In the genomic region with DNA sequence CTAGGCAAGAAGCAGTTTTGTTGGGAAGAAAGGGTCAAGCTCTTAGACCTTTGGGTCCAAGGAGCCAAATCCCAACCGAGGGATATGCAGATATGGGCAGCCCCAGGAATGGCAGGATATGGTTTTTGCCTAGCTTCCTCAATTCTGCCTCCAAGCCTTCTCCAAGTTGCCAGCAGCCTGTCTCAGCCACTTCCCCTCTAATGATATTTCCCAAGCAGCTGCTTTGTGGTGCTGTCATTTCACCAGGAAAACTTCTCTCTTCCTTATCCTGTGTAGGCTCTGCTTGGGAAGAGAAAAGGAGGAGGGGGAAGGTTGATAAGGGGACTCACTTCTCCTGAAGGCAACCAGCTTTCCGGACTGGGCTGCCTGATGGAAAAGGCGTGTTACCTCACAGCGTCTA, we compare ENCODE assay signal across 21 mouse cellular contexts. TPM values are rescaled to one million over a fixed set of nuclear protein-coding genes. Genes with fewer than 3 reads are reported as not detected.
DNase-seq lines count a peak whose midpoint lies in the region; ATAC-seq and TF ChIP-seq lines count a peak whose summit lies in the region.
"Had no signal": no experiment of that assay in that cellular context is flagged by ENCODE, and none has a peak within 500 bp of the region (broad histone marks: within the 10 kb centered on the region; RNA-seq: fewer than 3 reads in every experiment).

No protein-coding gene starts in this region.

- ATAC-seq in heart, embryonic 11.5 days (replicated peaks; ENCODE audit: insufficient number of reproducible peaks, low FRiP score, low TSS enrichment) = no peak
- no peak for ATAC-seq in kidney, embryonic 14.5 days (ENCODE audit: low FRiP score, low TSS enrichment)
- ATAC-seq in lung, embryonic 16.5 days (ENCODE audit: low read depth) = peak; percentile 21; the same call in 1 of the 2 replicates
- no peak for ATAC-seq in forebrain, postnatal 0 days
- ATAC-seq: inflammation-experienced regulatory T-cells, adult 6 months had no signal

- no peak overlapping the region for H3K4me3 ChIP-seq in heart, embryonic 11.5 days (ENCODE audit: low read depth, low read length)
- H3K4me3 ChIP-seq in kidney, embryonic 14.5 days (ENCODE audit: low read length) = no peak overlapping the region
- no peak overlapping the region for H3K4me3 ChIP-seq in lung, embryonic 16.5 days (ENCODE audit: low read length)
- no peak overlapping the region for H3K4me3 ChIP-seq in forebrain, postnatal 0 days (ENCODE audit: low read depth, low read length)
- H3K4me3 ChIP-seq: embryonic facial prominence, embryonic 10.5 days; gastrocnemius, adult 2 months; hindbrain, embryonic 13.5 days; limb, embryonic 12.5 days; midbrain, embryonic 12.5 days; neural tube, embryonic 12.5 days had no signal

- H3K36me3 ChIP-seq in heart, embryonic 11.5 days (ENCODE audit: control insufficient read depth, insufficient read depth, low read length) = peaks cover 11% of the 10 kb centered on the region
- peaks cover 40% of the 10 kb centered on the region; the same call in 1 of the 2 replicates for H3K36me3 ChIP-seq in kidney, embryonic 14.5 days (ENCODE audit: control insufficient read depth, insufficient read depth, low read length)
- peaks cover 14% of the 10 kb centered on the region for H3K36me3 ChIP-seq in lung, embryonic 16.5 days (ENCODE audit: control insufficient read depth, insufficient read depth, low read length)
- H3K36me3 ChIP-seq in forebrain, postnatal 0 days (ENCODE audit: insufficient read depth) = peaks cover 24% of the 10 kb centered on the region

- no peak overlapping the region for H3K4me2 ChIP-seq in heart, embryonic 11.5 days
- no peak overlapping the region for H3K4me2 ChIP-seq in kidney, embryonic 14.5 days (replicated peaks; ENCODE audit: low read depth, low read length)
- H3K4me2 ChIP-seq in lung, embryonic 16.5 days (ENCODE audit: low read depth, low read length) = no peak overlapping the region
- H3K4me2 ChIP-seq in forebrain, postnatal 0 days (ENCODE audit: low read depth) = no peak overlapping the region
- H3K4me2 ChIP-seq: hindbrain, embryonic 13.5 days; limb, embryonic 12.5 days; midbrain, embryonic 12.5 days; neural tube, embryonic 12.5 days had no signal

- 0 out of 2 replicates have a peak, but pooled peaks cover 5% of the 10 kb centered on the region for H3K27me3 ChIP-seq in heart, embryonic 11.5 days (ENCODE audit: control insufficient read depth, insufficient read depth, low read length)
- no peaks in the 10 kb centered on the region for H3K27me3 ChIP-seq in kidney, embryonic 14.5 days (ENCODE audit: control insufficient read depth, insufficient read depth, low read length)
- no peaks in the 10 kb centered on the region for H3K27me3 ChIP-seq in lung, embryonic 16.5 days (ENCODE audit: control insufficient read depth, insufficient read depth, low read depth, low read length)
- no peaks in the 10 kb centered on the region; the same call in 1 of the 2 replicates for H3K27me3 ChIP-seq in forebrain, postnatal 0 days (ENCODE audit: insufficient read depth, low read length)
- H3K27me3 ChIP-seq: CH12.LX; hindbrain, embryonic 13.5 days; limb, embryonic 12.5 days; midbrain, embryonic 12.5 days; neural tube, embryonic 12.5 days had no signal

- H3K27ac ChIP-seq in heart, embryonic 11.5 days (ENCODE audit: low read depth, low read length) = peak overlapping the region; percentile 52; the same call in 1 of the 2 replicates
- no peak overlapping the region for H3K27ac ChIP-seq in kidney, embryonic 14.5 days (ENCODE audit: low read depth, low read length)
- H3K27ac ChIP-seq in lung, embryonic 16.5 days (ENCODE audit: low read length) = no peak overlapping the region
- no peak overlapping the region for H3K27ac ChIP-seq in forebrain, postnatal 0 days (ENCODE audit: low read depth, low read length)
- H3K27ac ChIP-seq: embryonic facial prominence, embryonic 10.5 days; gastrocnemius, adult 2 months; hindbrain, embryonic 13.5 days; limb, embryonic 12.5 days; macrophage; midbrain, embryonic 12.5 days; neural tube, embryonic 12.5 days had no signal

- peaks cover 33% of the 10 kb centered on the region for H3K4me1 ChIP-seq in heart, embryonic 11.5 days (ENCODE audit: control insufficient read depth, insufficient read depth, low read length)
- no peaks in the 10 kb centered on the region for H3K4me1 ChIP-seq in kidney, embryonic 14.5 days (ENCODE audit: control insufficient read depth, insufficient read depth, low read length)
- no peaks in the 10 kb centered on the region for H3K4me1 ChIP-seq in lung, embryonic 16.5 days (replicated peaks; ENCODE audit: control insufficient read depth, insufficient read depth, low read length)
- peaks cover 18% of the 10 kb centered on the region for H3K4me1 ChIP-seq in forebrain, postnatal 0 days (ENCODE audit: insufficient read depth)

- WGBS in heart, embryonic 11.5 days (ENCODE audit: insufficient replicate concordance) = 58% methylated on average over 4 of the region's 4 CpGs
- WGBS in kidney, embryonic 14.5 days = 82% methylated on average over 4 of the region's 4 CpGs
- 62% methylated on average over 4 of the region's 4 CpGs for WGBS in lung, embryonic 16.5 days
- 92% methylated on average over 4 of the region's 4 CpGs for WGBS in forebrain, postnatal 0 days

- no peak for TF ChIP-seq CTCF in forebrain, postnatal 0 days (IDR thresholded peaks at IDR 0.05; ENCODE audit: low read depth)

- H3K9me3 ChIP-seq in heart, embryonic 11.5 days (replicated peaks; ENCODE audit: control insufficient read depth, low read length) = no peaks in the 10 kb centered on the region
- no peaks in the 10 kb centered on the region for H3K9me3 ChIP-seq in kidney, embryonic 14.5 days (ENCODE audit: control insufficient read depth, low read length)
- no peaks in the 10 kb centered on the region for H3K9me3 ChIP-seq in lung, embryonic 16.5 days (ENCODE audit: control insufficient read depth, low read length)
- H3K9me3 ChIP-seq in forebrain, postnatal 0 days (ENCODE audit: low read length) = no peaks in the 10 kb centered on the region
- H3K9me3 ChIP-seq: embryonic facial prominence, embryonic 10.5 days; hindbrain, embryonic 13.5 days; limb, embryonic 12.5 days; midbrain, embryonic 12.5 days; neural tube, embryonic 12.5 days had no signal

- no peak overlapping the region for H3K9ac ChIP-seq in heart, embryonic 11.5 days (ENCODE audit: low read depth, low read length)
- no peak overlapping the region for H3K9ac ChIP-seq in kidney, embryonic 14.5 days (ENCODE audit: low read depth, low read length)
- no peak overlapping the region for H3K9ac ChIP-seq in lung, embryonic 16.5 days (ENCODE audit: low read length)
- H3K9ac ChIP-seq in forebrain, postnatal 0 days = no peak overlapping the region
- H3K9ac ChIP-seq: hindbrain, embryonic 13.5 days; limb, embryonic 12.5 days; midbrain, embryonic 12.5 days; neural tube, embryonic 12.5 days had no signal

- intact Hi-C loops in heart, postnatal 36 days (cut with DNase I) = no loop called here

- DNase-seq in heart, postnatal 36 days = no peak
- peak; percentile 8 to 25 for DNase-seq in kidney, adult 8-10 months
- DNase-seq in lung, postnatal 36 days = no peak
- no peak for DNase-seq in forebrain, postnatal 0 days
- no peak for DNase-seq in spleen, postnatal 14 days (ENCODE audit: low spot score in 2 of 2)
- DNase-seq: adrenal gland, postnatal 14 days; cerebellum, adult 11-12 months; gastrocnemius, adult 2 months; lung, adult 18-20 months; right cerebral cortex, adult 18-20 months had no signal

RNA-seq across cellular contexts. Expression of gene Lrrc4, which starts 49.4 kb away (rescaled TPM):
- polyA plus RNA-seq in heart, embryonic 11.5 days (2014; fragmentation: Nextera tagmentation; extraction: Ambion mirVana) = 1.1 TPM in 2 replicates
- total RNA-seq in heart, postnatal 36 days (2021) = under 1 TPM; 0.31 to 0.41 TPM
- 1.6 and 2.8 TPM in 2 replicates for polyA plus RNA-seq in kidney, embryonic 14.5 days (2014; fragmentation: Nextera tagmentation; extraction: Ambion mirVana)
- 0.19 and 0.45 TPM in 2 replicates for polyA plus RNA-seq in lung, embryonic 16.5 days (2015; fragmentation: Nextera tagmentation; extraction: Ambion mirVana)
- 32.9 and 37.1 TPM in 2 replicates for total RNA-seq in forebrain, postnatal 0 days (2014; rRNA removed)
- 4.0 and 5.4 TPM in 2 replicates for polyA plus RNA-seq in forebrain, postnatal 0 days (2015; fragmentation: Nextera tagmentation; extraction: Ambion mirVana)

Comparison
In these comparisons a context has a peak if more than half of its experiments do, and no peak if none do; other contexts are left out.
1. DNase-seq: peak in kidney, adult 8-10 months (2 of 2); none in heart, postnatal 36 days (0 of 2), lung, postnatal 36 days (single experiment), forebrain, postnatal 0 days (single experiment) and spleen, postnatal 14 days (0 of 2).